Mouse (Mus musculus) olfactory bulb, adult 2 months (tissue): ENCODE results near the gene Daam2.

Experiments
- CTCF ChIP-seq: fragments of 200-500 bp; IDR thresholded peaks from 2 replicates; pipeline ENCODE4 v1.5.1; 2012; ENCODE audit warnings: low read depth, mild to moderate bottlenecking, low read length, moderate library complexity; ENCODE audit not compliant: insufficient read depth
- POLR2A ChIP-seq: fragments of 200-500 bp; IDR thresholded peaks from 2 replicates; pipeline ENCODE4 v1.6.1; 2012; ENCODE audit warnings: mild to moderate bottlenecking, low read depth, low read length, moderate library complexity; ENCODE audit not compliant: insufficient read depth

GRCm38 (mm10) chr17:49512671-49513085 is 51.5 kb downstream of the Daam2 start:
- no peak for TF ChIP-seq CTCF
- TF ChIP-seq POLR2A, result no peak
